Mouse (Mus musculus): ENCODE results near the gene Adprh.

Gene Adprh

GRCm38 (mm10) chr16:38400311-38400960 lies 52.1 kb downstream of the Adprh start:
- in situ Hi-C loops (cut with MboI; ENCODE audit: low sequenced_read_pairs): no loop called here

- in situ Hi-C loops (cut with MboI; ENCODE audit: low sequenced_read_pairs): no loop called here
Observed at GRCm38 (mm10) chr16:38399531-38400231, 52.8 kb downstream of the Adprh start.

GRCm38 (mm10) chr16:38399076-38399475 lies 53.4 kb downstream of the Adprh start:
- in situ Hi-C loops (cut with MboI; ENCODE audit: low sequenced_read_pairs): no loop called here

GRCm38 (mm10) chr16:38398266-38398665 lies 54.2 kb downstream of the Adprh start:
- in situ Hi-C loops (cut with MboI; ENCODE audit: low sequenced_read_pairs): no loop called here

GRCm38 (mm10) chr16:38396155-38396554 lies 56.3 kb downstream of the Adprh start:
- in situ Hi-C loops (cut with MboI; ENCODE audit: low sequenced_read_pairs): no loop called here

- in situ Hi-C loops (cut with MboI; ENCODE audit: low sequenced_read_pairs): no loop called here
Observed at GRCm38 (mm10) chr16:38395060-38395730, 57.3 kb downstream of the Adprh start.

- in situ Hi-C loops (cut with MboI; ENCODE audit: low sequenced_read_pairs): no loop called here
Observed at GRCm38 (mm10) chr16:38394191-38394618, 58.3 kb downstream of the Adprh start.

Measured in CH12F3 (cell line).